Mouse (Mus musculus): ENCODE results near the gene Cyth1.

GRCm38 (mm10) chr11:118225056-118225836, 23.1 kb downstream of the Cyth1 start:
- TF ChIP-seq CTCF (IDR thresholded peaks at IDR 0.05; ENCODE audit: extremely low read depth, insufficient read length, insufficient replicate concordance, low read depth, low read length) (no peak), POLR2A (IDR thresholded peaks at IDR 0.05; ENCODE audit: low read depth, low read length) (no peak)
